Mouse (Mus musculus): ENCODE measurements around the gene Tmem262. TPM values are rescaled to one million over a fixed set of nuclear protein-coding genes. Genes with fewer than 3 reads are reported as not detected.

Tmem262 gene
- polyA plus RNA-seq, 1 experiment from 2014 or later, result not detected

DNA sequence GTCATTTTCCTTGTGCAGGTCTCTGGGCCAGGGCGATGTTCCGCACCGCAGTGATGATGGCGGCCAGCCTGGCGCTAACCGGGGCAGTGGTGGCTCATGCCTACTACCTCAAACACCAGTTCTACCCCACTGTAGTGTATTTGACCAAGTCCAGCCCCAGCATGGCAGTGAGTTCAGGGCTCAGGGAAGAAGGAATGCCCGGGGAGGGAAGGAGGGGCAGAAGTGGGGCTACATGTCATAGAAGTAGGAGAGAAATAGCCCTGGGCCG lies 32.0 kb upstream of the Tmem262 start:
- Histone ChIP-seq H3K27me3 (ENCODE audit: insufficient read depth, poor library complexity, severe bottlenecking) (no peaks in the 10 kb centered on the region), H3K27ac (peak overlapping the region; percentile 94), H3K4me3 (peak overlapping the region; percentile 86), H3K4me1 (peaks cover 22% of the 10 kb centered on the region), H3K9me3 (no peaks in the 10 kb centered on the region), H3K36me3 (peaks cover 48% of the 10 kb centered on the region)
- DNase-seq (ENCODE audit: low spot score), result no peak
- 80% methylated on average over 8 of the region's 8 CpGs for WGBS

DNA sequence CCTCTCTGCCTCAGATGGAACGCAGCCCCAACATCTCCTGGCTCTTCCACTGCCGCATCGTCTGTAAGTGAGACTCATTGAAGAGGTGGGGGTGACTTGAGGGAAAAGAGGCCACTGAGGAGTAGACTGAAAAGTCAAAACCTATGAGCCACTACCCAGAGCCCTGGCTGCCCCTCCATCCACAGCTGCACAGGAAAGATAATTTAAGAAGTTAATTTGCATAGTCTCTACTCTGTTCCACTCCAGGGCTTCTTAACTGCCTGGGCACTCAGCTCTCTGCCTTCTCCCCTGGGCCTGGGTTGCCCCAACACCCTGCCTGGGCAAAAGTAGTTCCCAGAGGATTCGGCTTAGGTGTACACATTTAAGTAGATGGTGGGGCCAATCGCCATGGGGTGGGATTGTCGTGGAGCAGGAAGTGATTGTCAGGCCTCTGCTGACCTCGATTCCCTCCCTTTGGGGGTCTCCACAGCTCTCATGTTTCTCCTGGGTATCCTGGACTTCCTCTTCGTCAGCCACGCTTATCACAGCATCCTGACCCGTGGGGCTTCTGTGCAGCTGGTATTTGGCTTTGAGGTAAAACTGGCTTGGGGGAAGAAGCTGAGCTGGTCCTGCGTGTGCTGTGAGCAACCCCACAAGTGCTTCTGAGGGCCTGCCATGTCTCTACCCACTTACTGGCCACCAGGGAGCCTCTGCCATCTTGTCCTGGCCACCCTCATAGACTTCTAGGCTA lies 31.0 kb upstream of the Tmem262 start:
- Histone ChIP-seq H3K36me3 (peaks cover 58% of the 10 kb centered on the region), H3K4me1 (peaks cover 22% of the 10 kb centered on the region), H3K9me3 (no peaks in the 10 kb centered on the region), H3K27ac (no peak overlapping the region), H3K27me3 (ENCODE audit: insufficient read depth, poor library complexity, severe bottlenecking) (no peaks in the 10 kb centered on the region), H3K4me3 (peak overlapping the region; percentile 86; the same call in 1 of the 2 replicates)
- DNase-seq (ENCODE audit: low spot score), result no peak
- WGBS, result 77% methylated on average over 11 of the region's 11 CpGs

- DNase-seq (ENCODE audit: low spot score), result no peak
- 89% methylated on average over 7 of the region's 7 CpGs for WGBS
- Histone ChIP-seq H3K4me1 (peaks cover 24% of the 10 kb centered on the region), H3K4me3 (no peak overlapping the region), H3K9me3 (no peaks in the 10 kb centered on the region), H3K27me3 (ENCODE audit: insufficient read depth, poor library complexity, severe bottlenecking) (no peaks in the 10 kb centered on the region), H3K27ac (no peak overlapping the region), H3K36me3 (peaks cover 82% of the 10 kb centered on the region)
Observed at GRCm38 (mm10) chr19:6052516-6052915, 27.3 kb upstream of the Tmem262 start.

- no peak overlapping the region for H3K27ac ChIP-seq
- no peak for DNase-seq (ENCODE audit: low spot score)
- peaks cover 17% of the 10 kb centered on the region for H3K4me1 ChIP-seq
- no peaks in the 10 kb centered on the region for H3K9me3 ChIP-seq
- no peaks in the 10 kb centered on the region for H3K27me3 ChIP-seq (ENCODE audit: insufficient read depth, poor library complexity, severe bottlenecking)
- peaks cover 78% of the 10 kb centered on the region for H3K36me3 ChIP-seq
- H3K4me3 ChIP-seq, result no peak overlapping the region
- WGBS, result 88% methylated on average over 5 of the region's 5 CpGs
Observed at GRCm38 (mm10) chr19:6054296-6054695, 25.5 kb upstream of the Tmem262 start.

DNA sequence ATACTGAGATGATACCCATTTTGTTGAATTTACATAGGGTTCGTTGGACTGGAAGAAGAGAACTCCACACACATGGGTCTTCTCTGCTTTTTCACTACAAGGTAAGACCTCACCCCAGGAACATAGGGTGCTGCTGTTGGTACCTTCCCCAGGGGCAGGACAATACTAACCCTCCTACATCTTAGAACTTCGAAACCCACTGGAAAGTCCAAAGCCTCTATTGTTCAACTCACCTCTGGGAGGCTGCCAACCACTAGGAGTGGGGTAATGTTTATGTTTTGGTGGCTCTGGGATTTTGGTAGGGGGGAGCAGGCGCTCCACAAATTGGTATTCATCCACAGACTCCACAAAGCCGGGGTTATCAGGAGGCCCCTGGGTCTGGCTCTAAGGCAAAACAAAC lies 23.1 kb upstream of the Tmem262 start:
- no peak for DNase-seq (ENCODE audit: low spot score)
- peak overlapping the region; percentile 91 for H3K4me3 ChIP-seq
- peaks cover 61% of the 10 kb centered on the region for H3K36me3 ChIP-seq
- H3K27me3 ChIP-seq (ENCODE audit: insufficient read depth, poor library complexity, severe bottlenecking), result no peaks in the 10 kb centered on the region
- H3K27ac ChIP-seq, result 0 out of 2 replicates have a peak overlapping the region, but pooled peaks have one; percentile 96
- 66% methylated on average over 4 of the region's 4 CpGs for WGBS
- no peaks in the 10 kb centered on the region for H3K9me3 ChIP-seq
- peaks cover 23% of the 10 kb centered on the region for H3K4me1 ChIP-seq

- Histone ChIP-seq H3K4me1 (peaks cover 31% of the 10 kb centered on the region), H3K36me3 (peaks cover 53% of the 10 kb centered on the region), H3K27me3 (ENCODE audit: insufficient read depth, poor library complexity, severe bottlenecking) (no peaks in the 10 kb centered on the region), H3K4me3 (peak within 1 kb of the TSS; percentile 91), H3K27ac (peak within 1 kb of the TSS; percentile 96), H3K9me3 (no peaks in the 10 kb centered on the region)
- under 1% methylated on average over 63 of the region's 63 CpGs for WGBS
- DNase-seq (ENCODE audit: low spot score), result peak; percentile 99
Observed at GRCm38 (mm10) chr19:6057313-6058096, 22.3 kb upstream of the Tmem262 start, which contains the start of the genes Mrpl49 and Fau. Gene Mrpl49 (minus strand): TSS chr19:6057785. Gene Fau (plus strand): TSS chr19:6057844.

- Histone ChIP-seq H3K27ac (peak overlapping the region; percentile 96), H3K27me3 (ENCODE audit: insufficient read depth, poor library complexity, severe bottlenecking) (no peaks in the 10 kb centered on the region), H3K9me3 (no peaks in the 10 kb centered on the region), H3K36me3 (peaks cover 43% of the 10 kb centered on the region), H3K4me1 (peaks cover 40% of the 10 kb centered on the region), H3K4me3 (peak overlapping the region; percentile 91)
- no peak for DNase-seq (ENCODE audit: low spot score)
- WGBS, result 28% methylated on average over 5 of the region's 5 CpGs
Observed at GRCm38 (mm10) chr19:6058513-6058912, 21.3 kb upstream of the Tmem262 start.

- no peak for DNase-seq (ENCODE audit: low spot score)
- peaks cover 38% of the 10 kb centered on the region for H3K36me3 ChIP-seq
- H3K9me3 ChIP-seq, result no peaks in the 10 kb centered on the region
- peak overlapping the region; percentile 91 for H3K4me3 ChIP-seq
- H3K27me3 ChIP-seq (ENCODE audit: insufficient read depth, poor library complexity, severe bottlenecking), result no peaks in the 10 kb centered on the region
- no peak overlapping the region for H3K27ac ChIP-seq
- peaks cover 42% of the 10 kb centered on the region for H3K4me1 ChIP-seq
- WGBS, result 83% methylated on average over 5 of the region's 5 CpGs
Observed at GRCm38 (mm10) chr19:6058966-6059365, 20.9 kb upstream of the Tmem262 start.

DNA sequence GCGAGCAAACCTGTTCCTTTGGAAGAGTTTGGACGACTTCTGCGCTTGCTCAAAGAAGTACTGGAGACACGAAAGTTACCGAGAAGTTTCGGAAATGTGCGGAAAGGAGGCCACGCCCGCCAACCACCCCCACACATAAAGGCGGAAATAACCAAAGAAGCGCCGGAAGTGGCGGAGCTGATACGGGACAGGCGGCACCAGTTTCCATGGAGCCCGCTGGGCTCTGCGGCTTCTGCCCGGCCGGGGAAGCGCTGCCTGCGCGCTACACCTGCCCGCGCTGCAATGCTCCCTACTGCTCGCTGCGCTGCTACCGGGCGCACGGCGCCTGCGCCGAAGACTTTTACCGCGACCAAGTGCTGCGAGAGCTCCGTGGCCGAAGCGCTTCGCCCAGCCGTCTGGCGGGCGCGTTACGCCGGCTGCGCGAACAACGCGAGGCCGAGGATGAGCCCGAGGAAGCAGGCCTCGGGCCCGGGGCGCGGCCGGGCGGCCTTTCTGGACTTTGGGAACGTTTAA lies 18.8 kb upstream of the Tmem262 start, which contains the start of gene Znhit2:
TSS of gene Znhit2 (plus strand) at position 172 of the 513 bp plus-strand sequence.
- peak within 1 kb of the TSS; percentile 82 for H3K4me3 ChIP-seq
- H3K36me3 ChIP-seq, result peaks cover 17% of the 10 kb centered on the region
- no peaks in the 10 kb centered on the region for H3K9me3 ChIP-seq
- H3K4me1 ChIP-seq, result peaks cover 42% of the 10 kb centered on the region
- H3K27ac ChIP-seq, result peak within 1 kb of the TSS; percentile 96
- under 1% methylated on average over 58 of the region's 58 CpGs for WGBS
- DNase-seq (ENCODE audit: low spot score), result peak; percentile 97
- no peaks in the 10 kb centered on the region for H3K27me3 ChIP-seq (ENCODE audit: insufficient read depth, poor library complexity, severe bottlenecking)

GRCm38 (mm10) chr19:6061641-6062302 lies 18.1 kb upstream of the Tmem262 start:
- H3K27ac ChIP-seq, result peak overlapping the region; percentile 96
- H3K4me3 ChIP-seq, result peak overlapping the region; percentile 82
- H3K27me3 ChIP-seq (ENCODE audit: insufficient read depth, poor library complexity, severe bottlenecking), result no peaks in the 10 kb centered on the region
- H3K4me1 ChIP-seq, result peaks cover 42% of the 10 kb centered on the region
- DNase-seq (ENCODE audit: low spot score), result peak; percentile 83
- 2% methylated on average over 44 of the region's 44 CpGs for WGBS
- H3K9me3 ChIP-seq, result no peaks in the 10 kb centered on the region
- peaks cover 15% of the 10 kb centered on the region for H3K36me3 ChIP-seq

DNA sequence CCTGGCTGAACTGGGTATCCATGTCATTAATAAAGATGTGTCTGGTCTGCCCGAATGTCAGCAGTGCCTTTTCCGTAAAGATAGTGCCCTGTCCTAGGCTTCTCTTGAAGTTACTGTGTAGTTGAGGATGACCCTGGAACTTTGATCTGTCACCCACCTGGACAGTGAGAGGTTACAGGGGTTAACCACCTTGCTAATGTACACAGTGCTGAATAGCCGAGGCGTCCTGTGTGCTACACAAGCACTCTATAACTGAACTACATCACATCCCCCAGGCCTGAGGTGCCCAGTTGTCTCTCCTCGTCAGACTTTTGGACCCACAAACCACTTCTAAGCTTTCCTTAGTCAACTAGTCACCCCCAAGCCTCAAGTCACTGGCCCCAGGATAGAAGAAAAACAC lies 17.4 kb upstream of the Tmem262 start:
- DNase-seq (ENCODE audit: low spot score), result no peak
- H3K4me1 ChIP-seq, result peaks cover 46% of the 10 kb centered on the region
- peak overlapping the region; percentile 96 for H3K27ac ChIP-seq
- no peaks in the 10 kb centered on the region for H3K27me3 ChIP-seq (ENCODE audit: insufficient read depth, poor library complexity, severe bottlenecking)
- no peaks in the 10 kb centered on the region for H3K9me3 ChIP-seq
- peak overlapping the region; percentile 82 for H3K4me3 ChIP-seq
- peaks cover 15% of the 10 kb centered on the region for H3K36me3 ChIP-seq
- WGBS, result 76% methylated on average over 5 of the region's 5 CpGs

- Histone ChIP-seq H3K27ac (no peak overlapping the region), H3K4me1 (peaks cover 52% of the 10 kb centered on the region), H3K9me3 (no peaks in the 10 kb centered on the region), H3K36me3 (peaks cover 15% of the 10 kb centered on the region), H3K4me3 (no peak overlapping the region), H3K27me3 (ENCODE audit: insufficient read depth, poor library complexity, severe bottlenecking) (no peaks in the 10 kb centered on the region)
- 88% methylated on average over 6 of the region's 6 CpGs for WGBS
- no peak for DNase-seq (ENCODE audit: low spot score)
Observed at GRCm38 (mm10) chr19:6063081-6063480, 16.8 kb upstream of the Tmem262 start.
